ENCODE assay signal across 24 mouse cellular contexts in the genomic region with DNA sequence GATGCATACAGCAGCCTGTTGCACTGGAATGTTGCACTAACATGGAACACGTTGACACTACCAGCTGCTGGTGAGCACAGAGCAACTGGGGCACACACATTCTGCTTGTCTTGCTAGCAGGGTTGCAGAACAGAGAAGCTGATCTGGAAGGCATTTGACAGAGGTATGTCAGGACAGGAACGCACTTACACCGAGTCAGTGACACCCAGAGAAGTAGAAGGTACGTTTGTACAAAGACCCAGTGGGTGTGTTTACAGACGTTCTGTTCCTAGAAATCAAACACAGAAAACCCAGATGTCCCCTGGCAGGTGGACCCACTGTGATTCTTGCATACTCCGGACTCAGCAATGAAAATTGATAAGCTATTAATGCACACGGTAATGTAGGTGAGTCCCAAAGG.
"Had no signal": no experiment of that assay in that cellular context is flagged by ENCODE, and none has a peak within 500 bp of the region (broad histone marks: within the 10 kb centered on the region; RNA-seq: fewer than 3 reads in every experiment).

No protein-coding gene starts in this region.

- H3K36me3 ChIP-seq: heart, embryonic 15.5 days; hindbrain, embryonic 15.5 days; kidney, embryonic 15.5 days; limb, embryonic 13.5 days; limb, embryonic 15.5 days; liver, embryonic 12.5 days had no signal

- H3K27ac ChIP-seq: heart, embryonic 13.5 days; heart, embryonic 15.5 days; hindbrain, embryonic 13.5 days; hindbrain, embryonic 15.5 days; hindbrain, postnatal 0 days; kidney, embryonic 15.5 days; kidney, postnatal 0 days; limb, embryonic 13.5 days; limb, embryonic 15.5 days; liver, embryonic 12.5 days had no signal

- DNase-seq: forebrain, postnatal 0 days; gastrocnemius, postnatal 14 days; gastrocnemius, postnatal 36 days; heart, adult 18-20 months; kidney, adult 11 months; kidney, adult 2 months; kidney, adult 9 months; kidney, postnatal 14 days; kidney, postnatal 36 days; layer of hippocampus, adult 9-11 months; layer of hippocampus, postnatal 36 days; left cerebral cortex, postnatal 4 days had no signal

- ATAC-seq: forebrain, postnatal 0 days; hindbrain, postnatal 0 days; intestine, embryonic 16.5 days; liver, embryonic 12.5 days had no signal

- H3K4me1 ChIP-seq: heart, embryonic 13.5 days; heart, embryonic 15.5 days; kidney, embryonic 15.5 days; limb, embryonic 13.5 days; limb, embryonic 15.5 days; liver, embryonic 12.5 days had no signal

- H3K4me2 ChIP-seq: heart, embryonic 11.5 days; heart, embryonic 13.5 days; heart, embryonic 15.5 days; hindbrain, embryonic 13.5 days; hindbrain, embryonic 15.5 days; kidney, embryonic 15.5 days; limb, embryonic 13.5 days; limb, embryonic 15.5 days; liver, embryonic 12.5 days had no signal

- H3K9me3 ChIP-seq: heart, embryonic 15.5 days; kidney, embryonic 15.5 days; limb, embryonic 15.5 days had no signal

- H3K27me3 ChIP-seq: heart, embryonic 13.5 days; heart, embryonic 15.5 days; hindbrain, embryonic 13.5 days; hindbrain, embryonic 15.5 days; kidney, embryonic 15.5 days; limb, embryonic 13.5 days; limb, embryonic 15.5 days; liver, embryonic 12.5 days had no signal

- H3K4me3 ChIP-seq: heart, embryonic 13.5 days; heart, embryonic 15.5 days; hindbrain, embryonic 13.5 days; hindbrain, embryonic 15.5 days; kidney, embryonic 15.5 days; limb, embryonic 13.5 days; limb, embryonic 15.5 days; liver, embryonic 12.5 days had no signal

- H3K9ac ChIP-seq: forebrain, postnatal 0 days; heart, embryonic 13.5 days; heart, embryonic 15.5 days; hindbrain, embryonic 13.5 days; hindbrain, embryonic 15.5 days; kidney, embryonic 15.5 days; limb, embryonic 13.5 days; limb, embryonic 15.5 days; liver, embryonic 12.5 days had no signal
